Mouse (Mus musculus) ovary, postnatal 14 days (tissue): ENCODE data around the gene Ino80b.

ENCODE experiments used
- DNase-seq: peaks from one replicate; pipeline ENCODE4 v3.0.0; 2022; ENCODE audit warnings: low spot score

Gene Ino80b

GRCm38 (mm10) chr6:83084477-83084876 is 40.8 kb downstream of the Ino80b start:
- no peak for DNase-seq

GRCm38 (mm10) chr6:83083497-83083896 is 41.7 kb downstream of the Ino80b start:
- no peak for DNase-seq

- DNase-seq: no peak
These were observed 45.0 kb downstream of the Ino80b start for GRCm38 (mm10) chr6:83080210-83080609.

DNA sequence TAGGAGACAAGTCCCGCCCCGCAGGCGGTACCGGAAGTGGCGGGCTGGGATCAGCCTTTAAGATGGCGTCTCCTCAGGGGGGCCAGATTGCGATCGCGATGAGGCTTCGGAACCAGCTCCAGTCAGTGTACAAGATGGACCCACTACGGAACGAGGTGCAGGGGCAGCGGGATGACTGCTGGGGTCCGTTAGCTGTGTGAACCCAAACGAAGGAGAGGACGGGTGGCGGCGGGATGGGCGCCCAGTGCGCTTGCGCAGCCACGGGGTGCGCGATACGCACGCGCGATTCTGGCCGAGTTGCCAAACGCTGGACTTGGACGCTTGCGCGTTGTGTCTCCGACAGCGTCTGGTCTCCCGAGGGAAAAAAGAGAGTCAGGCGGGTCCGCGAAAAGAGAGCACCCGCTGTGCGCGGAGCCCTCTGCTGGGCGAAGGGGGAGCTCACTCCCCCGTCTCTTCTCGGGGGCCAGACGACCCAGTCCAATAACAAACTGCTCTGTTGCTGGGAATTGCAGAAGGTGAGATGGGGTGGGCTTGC is 46.8 kb downstream of the Ino80b start:
- peak; percentile 99 for DNase-seq

DNA sequence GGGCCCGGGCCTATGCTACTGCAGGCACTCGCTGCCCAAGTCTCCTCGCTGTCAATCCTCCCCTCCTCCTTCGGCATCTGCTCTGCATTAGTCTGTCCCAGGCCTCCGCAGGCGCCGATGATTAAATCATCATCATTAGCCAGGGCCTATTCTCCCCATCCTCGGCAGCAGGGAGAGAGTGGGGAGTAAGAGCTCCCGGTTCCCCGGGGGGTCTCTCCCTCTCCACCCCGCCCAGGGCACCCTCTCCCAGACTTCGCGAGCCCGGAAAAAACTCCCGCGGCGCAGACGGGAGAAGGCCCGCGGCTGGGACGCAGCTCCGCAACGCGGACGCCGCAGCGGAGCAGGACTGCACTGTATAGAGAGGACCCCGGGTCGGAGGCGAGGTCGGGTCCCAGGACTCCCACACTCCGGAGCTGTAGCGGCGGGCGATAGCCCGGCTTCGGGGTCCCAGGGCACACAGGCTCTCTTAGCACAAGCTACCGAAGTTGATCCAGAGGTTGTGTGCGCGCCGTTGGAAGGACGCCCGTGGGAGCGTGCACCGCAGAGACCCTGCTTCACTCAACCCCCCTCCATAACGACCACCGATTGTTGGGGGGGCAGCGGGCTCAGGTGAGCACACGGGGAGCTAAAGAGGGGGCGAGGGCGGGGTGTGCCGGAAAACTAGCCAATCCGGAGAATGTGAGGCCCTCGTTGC is 47.5 kb downstream of the Ino80b start, which contains the start of gene Pcgf1:
Pcgf1 (plus strand) TSS at position 240 of the 694 bp plus-strand sequence.
- DNase-seq: no peak

DNA sequence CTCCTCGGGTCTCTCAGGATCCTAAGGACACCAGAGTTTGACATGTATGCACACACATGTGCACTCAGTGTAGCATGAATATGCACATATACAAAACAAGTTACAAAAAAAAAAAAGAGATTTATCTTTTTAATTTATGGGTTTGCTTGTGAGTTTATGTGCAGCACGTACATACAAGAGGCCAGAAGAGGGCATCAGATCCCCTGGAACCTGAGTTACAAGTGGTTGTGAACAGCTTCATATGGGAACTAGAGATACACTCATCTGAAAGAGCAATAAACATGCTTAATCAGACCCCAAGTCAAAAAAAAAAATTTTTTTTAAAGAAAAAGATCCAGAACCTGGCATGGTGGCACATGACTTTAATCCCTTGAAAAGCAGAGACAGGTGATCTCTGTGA is 50.3 kb downstream of the Ino80b start:
- DNase-seq: no peak
